Mouse (Mus musculus) ES-CJ7 (cell line): ENCODE results near the gene Abcg8.
A peak's percentile ranks its signal among the peaks of the same experiment; 100 is the strongest.

Experiments
- DNase-seq: peaks from one replicate; pipeline ENCODE4 v3.0.0; 2011; ENCODE audit warnings: low read depth, low spot score

Abcg8 gene

GRCm38 (mm10) chr17:84675951-84676366 is at the start of gene Abcg8:
Abcg8 (plus strand) TSS chr17:84676302.
- DNase-seq = peak; percentile 23

GRCm38 (mm10) chr17:84626857-84627305 is 49.2 kb upstream of the Abcg8 start:
- no peak for DNase-seq

GRCm38 (mm10) chr17:84627721-84628120 is 48.4 kb upstream of the Abcg8 start:
- DNase-seq = no peak

- no peak for DNase-seq
Measured at GRCm38 (mm10) chr17:84628611-84629010, 47.5 kb upstream of the Abcg8 start.

- no peak for DNase-seq
Measured at GRCm38 (mm10) chr17:84631836-84632235, 44.3 kb upstream of the Abcg8 start.

- no peak for DNase-seq
Measured at GRCm38 (mm10) chr17:84633443-84633842, 42.7 kb upstream of the Abcg8 start.

GRCm38 (mm10) chr17:84636328-84636727 is 39.8 kb upstream of the Abcg8 start:
- DNase-seq = no peak

- DNase-seq = no peak
Measured at GRCm38 (mm10) chr17:84637971-84638370, 38.1 kb upstream of the Abcg8 start.

GRCm38 (mm10) chr17:84639796-84640378 is 36.2 kb upstream of the Abcg8 start:
- DNase-seq = peak; percentile 82

- peak; percentile 61 for DNase-seq
Measured at GRCm38 (mm10) chr17:84641893-84642292, 34.2 kb upstream of the Abcg8 start.

GRCm38 (mm10) chr17:84642324-84642723 is 33.8 kb upstream of the Abcg8 start:
- no peak for DNase-seq

GRCm38 (mm10) chr17:84644292-84645050 is 31.6 kb upstream of the Abcg8 start:
- no peak for DNase-seq

GRCm38 (mm10) chr17:84645119-84645518 is 31.0 kb upstream of the Abcg8 start:
- no peak for DNase-seq

GRCm38 (mm10) chr17:84645894-84646293 is 30.2 kb upstream of the Abcg8 start:
- no peak for DNase-seq

- no peak for DNase-seq
Measured at GRCm38 (mm10) chr17:84646477-84646876, 29.6 kb upstream of the Abcg8 start.

- no peak for DNase-seq
Measured at GRCm38 (mm10) chr17:84647630-84648029, 28.5 kb upstream of the Abcg8 start.

- DNase-seq = no peak
Measured at GRCm38 (mm10) chr17:84650302-84651017, 25.6 kb upstream of the Abcg8 start.

- DNase-seq = no peak
Measured at GRCm38 (mm10) chr17:84653544-84653943, 22.6 kb upstream of the Abcg8 start.

- no peak for DNase-seq
Measured at GRCm38 (mm10) chr17:84656205-84656604, 19.9 kb upstream of the Abcg8 start.

- no peak for DNase-seq
Measured at GRCm38 (mm10) chr17:84656653-84657421, 19.3 kb upstream of the Abcg8 start.

- no peak for DNase-seq
Measured at GRCm38 (mm10) chr17:84657422-84657732, 18.7 kb upstream of the Abcg8 start.

GRCm38 (mm10) chr17:84657782-84658181 is 18.3 kb upstream of the Abcg8 start:
- no peak for DNase-seq
